Mouse (Mus musculus) liver, embryonic 14.5 days (tissue): ENCODE measurements around the gene Gm9817.

Source experiments
- CTCF ChIP-seq: IDR thresholded peaks from 2 replicates; pipeline ENCODE4 v1.5.1; 2016; ENCODE audit warnings: antibody characterized with exemption, low read depth, control low read depth
- EP300 ChIP-seq: IDR thresholded peaks from 2 replicates; pipeline ENCODE4 v1.6.1; 2016; ENCODE audit warnings: antibody characterized with exemption, low read depth

DNA sequence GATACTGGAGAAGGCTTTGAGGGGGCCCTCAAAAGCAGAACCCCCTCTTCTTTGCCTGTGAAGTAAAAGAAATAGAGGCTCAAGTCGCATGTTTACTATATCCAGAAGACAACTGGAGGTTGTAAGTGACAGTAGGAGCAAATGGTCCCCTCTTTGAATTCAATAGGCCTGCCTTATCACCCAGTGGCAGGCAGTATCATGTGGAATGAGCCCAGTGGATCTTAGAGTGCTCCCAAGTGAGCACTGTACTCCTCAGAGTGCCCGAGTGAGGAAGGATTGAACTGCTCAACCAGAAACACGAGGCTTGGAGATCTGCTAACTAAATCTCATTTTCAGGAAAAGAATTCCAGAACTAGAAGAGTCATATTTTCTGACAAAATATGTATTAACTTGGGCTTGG is 40.3 kb downstream of the Gm9817 start:
- TF ChIP-seq CTCF (no peak), EP300 (0 out of 2 replicates have a peak, but pooled peaks have one; percentile 25)
